Comparison of ENCODE assay signal across 14 mouse cellular contexts in genomic region chr12:46371747-46372146, GRCm38 (mm10).
DNase-seq lines count a peak whose midpoint lies in the region; ATAC-seq lines count a peak whose summit lies in the region.
"Had no signal": no experiment of that assay in that cellular context is flagged by ENCODE, and none has a peak within 500 bp of the region (broad histone marks: within the 10 kb centered on the region; RNA-seq: fewer than 3 reads in every experiment).

No protein-coding gene starts in this region.

- peaks cover 16% of the 10 kb centered on the region for H3K4me1 ChIP-seq in forebrain, embryonic 14.5 days (ENCODE audit: control insufficient read depth, insufficient read depth, low read length)
- H3K4me1 ChIP-seq: embryonic facial prominence, embryonic 13.5 days; heart, embryonic 12.5 days had no signal

- H3K36me3 ChIP-seq in forebrain, embryonic 14.5 days (ENCODE audit: control insufficient read depth, insufficient read depth, low read length), result no peaks in the 10 kb centered on the region
- H3K36me3 ChIP-seq: embryonic facial prominence, embryonic 13.5 days; heart, embryonic 12.5 days had no signal

- WGBS in forebrain, embryonic 14.5 days, result 3% methylated on average over 3 of the region's 3 CpGs

- intact Hi-C loops in left cerebral cortex, postnatal 10 days (cut with DNase I), result no loop called here
- intact Hi-C loops in left cerebral cortex, postnatal 4 days (cut with DNase I), result no loop called here

- no peak overlapping the region for H3K9ac ChIP-seq in forebrain, embryonic 14.5 days (ENCODE audit: low read length)
- H3K9ac ChIP-seq: embryonic facial prominence, embryonic 13.5 days; heart, embryonic 12.5 days had no signal

- no peak overlapping the region for H3K27ac ChIP-seq in forebrain, embryonic 14.5 days (ENCODE audit: low read depth, low read length)
- H3K27ac ChIP-seq: embryonic facial prominence, embryonic 13.5 days; stomach, postnatal 0 days had no signal

- H3K9me3 ChIP-seq in forebrain, embryonic 14.5 days (replicated peaks; ENCODE audit: control insufficient read depth, low read length), result no peaks in the 10 kb centered on the region
- H3K9me3 ChIP-seq: embryonic facial prominence, embryonic 13.5 days; heart, embryonic 12.5 days had no signal

- ATAC-seq in forebrain, embryonic 14.5 days, result peak; percentile 92
- ATAC-seq: lung, postnatal 0 days had no signal

- H3K4me2 ChIP-seq in forebrain, embryonic 14.5 days (ENCODE audit: low read length), result no peak overlapping the region
- H3K4me2 ChIP-seq: embryonic facial prominence, embryonic 13.5 days; heart, embryonic 12.5 days had no signal

- no peaks in the 10 kb centered on the region for H3K27me3 ChIP-seq in forebrain, embryonic 14.5 days (replicated peaks; ENCODE audit: control insufficient read depth, insufficient read depth, low read length)
- H3K27me3 ChIP-seq: CH12.LX; embryonic facial prominence, embryonic 13.5 days; heart, embryonic 12.5 days had no signal

- peak; percentile 42 to 47 for DNase-seq in left cerebral cortex, postnatal 10 days (ENCODE audit: extremely low spot score in 1 of 2, low spot score in 2 of 2)
- DNase-seq in left cerebral cortex, adult 11 months (ENCODE audit: low spot score), result no peak
- peak; percentile 5 for DNase-seq in cerebellum, adult 11 months
- peak; percentile 88 for DNase-seq in forebrain, embryonic 14.5 days (ENCODE audit: low spot score)
- DNase-seq in left cerebral cortex, postnatal 4 days, result peak; percentile 92
- DNase-seq in spleen, adult 18-20 months, result no peak
- no peak for DNase-seq in thymus, postnatal 4 days
- DNase-seq in c-Kit-positive CD71-positive TER-119-positive erythroid progenitor cells, embryonic 14.5 days (ENCODE audit: low spot score), result no peak
- DNase-seq: kidney, adult 8-10 months had no signal

- no peak overlapping the region for H3K4me3 ChIP-seq in forebrain, embryonic 14.5 days (ENCODE audit: low read depth, low read length)
- H3K4me3 ChIP-seq: embryonic facial prominence, embryonic 13.5 days; heart, embryonic 12.5 days had no signal

Comparison
In these comparisons a context has a peak if more than half of its experiments do, and no peak if none do; other contexts are left out.
1. DNase-seq: peak in left cerebral cortex, postnatal 10 days (2 of 2), cerebellum, adult 11 months (single experiment), forebrain, embryonic 14.5 days (single experiment) and left cerebral cortex, postnatal 4 days (single experiment); none in left cerebral cortex, adult 11 months (single experiment), spleen, adult 18-20 months (0 of 2), thymus, postnatal 4 days (single experiment) and c-Kit-positive CD71-positive TER-119-positive erythroid progenitor cells, embryonic 14.5 days (single experiment).